Mouse (Mus musculus) right cerebral cortex, postnatal 4 days (tissue): ENCODE data around the gene Gm10198.

Experiments
- DNase-seq: peaks from one replicate; pipeline ENCODE4 v3.0.0-alpha.2; 2022

Gm10198 gene

DNA sequence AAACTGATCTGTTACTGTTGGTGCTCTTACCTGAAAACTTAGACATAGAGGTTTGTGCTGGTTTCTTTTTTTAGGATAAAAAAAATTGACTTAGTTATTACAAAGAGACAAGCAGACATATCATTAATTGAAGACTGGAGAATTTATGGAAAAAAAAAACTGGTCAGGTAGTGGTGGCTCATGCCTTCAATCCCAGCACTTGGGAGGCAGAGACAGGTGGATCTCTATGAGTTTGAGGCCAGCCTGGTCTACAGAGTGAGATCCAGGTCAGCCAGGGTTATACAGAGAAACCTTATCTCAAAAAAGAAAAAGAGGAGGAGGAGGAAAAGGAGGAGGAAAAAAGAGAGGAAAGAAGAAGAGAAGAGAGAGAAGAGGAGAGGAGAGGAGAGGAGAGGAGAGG is at the start of gene Gm10198:
Gene Gm10198, plus strand, starts transcription at position 301 of the 400 bp plus-strand sequence.
- no peak for DNase-seq

DNA sequence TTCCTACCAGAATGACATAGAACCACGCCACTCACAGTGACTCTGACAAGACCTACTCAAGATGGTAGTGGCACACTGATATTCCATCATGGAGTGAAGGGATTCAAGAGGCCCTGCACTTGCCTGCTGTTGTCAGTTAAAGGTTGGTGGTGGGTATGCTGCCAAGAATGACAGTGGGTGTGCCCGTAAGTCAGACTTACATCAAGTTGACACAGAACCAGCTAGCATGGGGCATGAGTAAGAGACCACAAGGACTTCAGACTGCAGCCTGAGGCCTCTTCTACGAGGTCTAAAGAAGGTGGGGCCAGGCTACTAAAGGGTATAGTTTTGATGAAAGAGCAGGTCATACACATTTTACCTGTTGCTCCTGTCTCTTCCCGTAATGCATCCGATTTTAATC is 47.3 kb upstream of the Gm10198 start:
- no peak for DNase-seq

DNA sequence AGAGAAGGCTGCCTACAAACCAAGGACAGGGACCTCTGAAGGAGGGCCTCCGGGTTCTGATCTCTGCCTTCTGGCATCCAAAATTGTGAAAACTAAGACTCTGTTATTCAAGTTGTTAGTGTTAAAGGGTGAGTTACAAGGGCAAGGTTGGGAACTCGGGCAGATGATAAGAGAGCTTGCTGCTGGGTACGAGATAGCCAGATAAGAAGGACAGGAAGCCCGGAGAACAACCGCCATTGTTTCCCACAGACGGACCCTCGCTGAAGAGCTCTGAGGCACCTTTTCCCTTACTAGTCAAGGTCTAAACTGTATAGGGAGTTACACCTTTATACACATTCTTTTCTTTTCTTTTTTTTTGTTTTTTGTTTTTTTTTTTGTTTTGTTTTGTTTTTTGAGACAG is 39.8 kb upstream of the Gm10198 start:
- no peak for DNase-seq

DNA sequence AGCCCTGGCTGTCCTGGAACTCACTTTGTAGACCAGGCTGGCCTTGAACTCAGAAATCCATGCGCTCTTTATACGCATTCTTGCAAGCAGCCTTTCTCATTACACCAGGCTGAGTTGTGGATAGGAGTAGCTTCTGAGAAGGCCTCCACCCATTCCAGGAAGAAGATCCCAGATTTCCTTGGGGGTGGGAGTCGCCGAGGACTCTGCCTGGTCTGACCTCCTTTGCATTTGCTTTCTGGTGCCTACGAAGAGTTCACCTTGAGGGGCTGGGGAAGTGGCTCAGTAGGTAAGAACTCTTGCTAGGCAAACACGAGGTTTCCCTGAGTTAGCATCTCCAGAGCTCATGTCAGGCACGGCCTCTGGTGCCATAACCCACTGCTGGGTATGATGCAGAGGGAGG is 39.4 kb upstream of the Gm10198 start:
- no peak for DNase-seq

DNA sequence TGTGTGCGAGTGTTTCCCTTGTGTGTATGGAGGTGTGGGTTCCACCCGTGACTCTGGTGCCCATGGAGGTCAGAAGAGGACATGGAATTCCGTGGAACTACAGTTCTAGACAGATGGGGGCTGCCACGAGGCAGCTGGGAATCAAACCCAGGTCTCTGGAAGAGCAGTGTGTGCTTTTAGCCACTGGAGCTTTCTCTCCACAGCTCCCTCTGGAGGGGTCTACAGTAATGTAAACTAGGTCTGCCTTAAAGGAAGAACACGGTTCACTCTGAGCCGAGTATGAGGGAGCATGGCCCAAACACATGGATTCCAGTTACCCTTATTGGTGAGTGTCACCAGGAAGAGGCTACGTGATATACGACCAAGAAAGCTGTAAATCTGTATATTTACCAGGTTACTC is 38.6 kb upstream of the Gm10198 start:
- DNase-seq, result no peak

DNA sequence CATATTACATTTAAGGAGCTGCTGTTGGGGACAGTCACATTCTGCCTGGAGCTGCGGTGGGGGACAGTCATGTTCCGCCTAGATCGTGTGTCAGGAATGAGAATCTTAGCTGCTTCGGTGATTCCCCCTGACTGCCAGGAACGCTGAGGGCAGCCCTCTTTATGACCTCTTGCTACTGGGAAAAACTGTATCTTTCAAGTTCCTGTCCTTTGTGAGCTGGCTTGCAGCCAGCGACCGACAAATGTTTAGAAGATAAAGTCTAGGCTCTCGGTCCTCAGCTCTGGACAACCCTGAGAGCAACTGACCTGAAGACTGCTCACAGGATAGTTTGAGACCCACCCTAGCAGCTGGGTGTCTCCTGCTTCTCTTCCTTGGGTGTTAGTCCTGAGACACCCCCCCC is 37.3 kb upstream of the Gm10198 start:
- DNase-seq, result no peak

DNA sequence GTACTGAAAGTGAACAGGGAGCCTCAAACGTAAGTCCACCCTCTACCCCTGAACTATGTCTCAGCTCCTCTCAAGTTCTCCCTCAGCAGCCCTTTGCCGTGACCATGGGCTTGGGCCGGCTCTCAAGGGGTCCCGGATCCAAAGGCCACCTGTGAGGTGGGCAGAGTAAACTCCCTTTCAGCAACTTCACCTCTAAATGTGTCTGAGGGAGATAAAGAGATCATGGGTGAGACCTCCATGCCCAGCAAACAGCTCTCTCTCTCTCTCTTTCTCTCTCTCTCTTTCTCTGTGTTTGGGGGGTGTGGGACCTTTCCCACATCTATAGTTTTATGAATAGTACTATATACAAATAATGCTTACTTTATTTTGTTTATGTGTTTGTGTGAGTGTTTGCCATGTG is 36.2 kb upstream of the Gm10198 start:
- DNase-seq, result no peak

DNA sequence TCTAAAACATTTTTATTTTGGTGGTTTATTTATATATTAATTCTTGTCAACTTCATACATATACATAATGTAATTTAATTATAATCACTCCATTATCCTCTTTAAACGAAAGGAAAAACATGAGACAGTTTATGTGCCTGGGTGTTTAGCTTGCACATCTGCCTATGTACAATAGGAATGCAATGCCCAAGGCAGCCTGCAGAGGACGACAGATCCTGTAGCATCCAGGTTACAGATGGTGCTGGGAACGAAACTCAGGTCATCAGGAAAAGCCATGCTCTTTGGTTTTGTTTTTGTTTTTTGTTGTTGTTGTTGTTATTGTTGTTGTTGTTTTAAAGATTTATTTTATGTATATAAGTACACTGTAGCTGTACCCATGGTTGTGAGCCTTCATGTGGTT is 32.4 kb upstream of the Gm10198 start:
- DNase-seq, result no peak

DNA sequence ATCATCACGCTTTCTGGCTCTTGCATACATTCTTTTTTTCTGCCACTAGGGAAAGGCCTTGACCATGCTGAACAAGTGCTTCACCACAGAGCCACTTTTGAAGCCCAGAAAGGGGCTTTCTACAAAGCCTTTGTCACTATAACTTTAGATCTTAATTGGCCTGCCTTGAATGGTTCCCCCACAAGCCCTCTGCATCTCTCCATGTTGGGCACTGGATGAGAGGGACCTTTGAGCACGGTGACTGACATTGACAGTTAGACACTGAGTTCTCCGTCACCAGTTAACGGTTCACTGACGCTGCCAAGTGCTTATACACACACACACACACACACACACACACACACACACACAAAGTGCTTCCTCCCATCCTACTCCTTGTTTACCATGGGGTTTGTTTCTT is 30.0 kb upstream of the Gm10198 start:
- no peak for DNase-seq

DNA sequence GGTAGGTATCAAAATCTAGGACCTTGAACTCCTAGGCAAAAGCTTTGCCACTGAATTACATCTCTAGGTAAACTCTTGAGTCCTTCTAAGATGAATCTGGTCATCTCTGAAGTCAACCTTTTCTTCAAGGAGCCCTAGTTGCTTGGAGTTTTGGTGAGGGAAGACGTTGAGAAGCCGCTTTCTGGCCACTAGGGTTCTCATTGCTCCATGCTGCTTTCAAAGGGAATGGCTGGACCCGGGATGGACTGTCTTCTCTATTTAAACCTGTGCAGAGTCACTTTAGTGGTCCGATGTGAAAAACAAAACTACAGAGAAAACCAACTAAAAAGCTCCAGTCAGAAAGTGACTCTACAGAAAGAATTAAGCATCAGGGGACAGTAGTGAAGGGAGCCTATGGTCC is 18.4 kb upstream of the Gm10198 start:
- no peak for DNase-seq

DNA sequence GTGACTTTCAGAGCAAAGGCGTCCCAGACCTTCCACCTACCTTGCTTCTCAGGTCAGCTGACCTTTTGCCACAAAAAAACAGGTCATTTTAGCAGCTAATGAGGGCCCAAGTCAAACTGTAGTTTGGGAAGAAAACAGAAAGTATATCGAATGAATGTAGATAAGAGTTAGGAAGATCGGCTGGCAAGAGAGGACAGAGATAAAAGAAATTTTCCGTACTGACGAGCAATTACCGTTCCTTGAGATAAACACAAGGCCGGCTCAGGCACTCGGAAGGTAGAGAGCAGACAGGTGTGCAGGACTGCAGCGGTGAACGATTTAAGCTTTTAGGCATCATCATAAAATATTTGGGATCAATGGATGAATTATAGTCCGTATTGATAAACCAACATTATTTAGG is 15.4 kb upstream of the Gm10198 start:
- DNase-seq, result no peak

DNA sequence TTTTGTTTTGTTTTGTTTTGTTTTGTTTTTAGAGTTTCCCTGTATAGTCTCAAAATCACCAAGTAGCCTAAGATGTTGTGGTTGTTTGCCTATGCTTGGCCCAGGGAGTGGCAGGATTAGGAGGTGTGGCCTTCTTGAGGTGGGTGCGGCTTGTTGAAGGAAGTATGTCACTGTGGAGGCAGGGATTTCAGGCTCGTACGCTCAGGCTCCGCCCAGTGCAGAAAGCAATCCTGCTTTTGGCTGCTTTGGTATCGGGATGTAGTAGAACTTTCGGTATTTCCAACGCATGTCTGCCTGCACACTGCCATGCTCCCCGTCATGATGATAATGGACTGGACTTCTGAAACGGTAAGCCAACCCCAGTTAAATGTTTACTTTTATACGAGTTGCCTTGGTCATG is 12.5 kb upstream of the Gm10198 start:
- no peak for DNase-seq

DNA sequence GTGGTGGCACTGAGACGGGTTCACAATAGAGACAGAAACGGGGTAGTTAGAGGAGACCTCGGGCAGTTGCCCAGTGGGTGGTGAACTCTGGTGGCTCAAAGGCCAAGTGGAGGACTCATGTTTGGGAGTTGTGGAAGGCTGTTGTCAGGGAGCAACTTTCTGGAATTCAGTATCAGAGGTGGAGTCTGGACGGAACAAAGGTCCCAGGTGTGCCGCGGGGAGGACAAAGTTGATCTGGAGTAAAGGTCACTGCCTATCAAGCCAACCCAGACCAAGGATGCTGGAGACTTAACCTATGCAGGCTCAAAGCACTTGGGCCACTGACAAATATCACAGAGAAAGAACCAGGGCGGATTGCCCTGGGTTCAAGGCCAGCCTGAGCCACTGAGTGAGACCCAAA is 5.5 kb downstream of the Gm10198 start:
- no peak for DNase-seq

DNA sequence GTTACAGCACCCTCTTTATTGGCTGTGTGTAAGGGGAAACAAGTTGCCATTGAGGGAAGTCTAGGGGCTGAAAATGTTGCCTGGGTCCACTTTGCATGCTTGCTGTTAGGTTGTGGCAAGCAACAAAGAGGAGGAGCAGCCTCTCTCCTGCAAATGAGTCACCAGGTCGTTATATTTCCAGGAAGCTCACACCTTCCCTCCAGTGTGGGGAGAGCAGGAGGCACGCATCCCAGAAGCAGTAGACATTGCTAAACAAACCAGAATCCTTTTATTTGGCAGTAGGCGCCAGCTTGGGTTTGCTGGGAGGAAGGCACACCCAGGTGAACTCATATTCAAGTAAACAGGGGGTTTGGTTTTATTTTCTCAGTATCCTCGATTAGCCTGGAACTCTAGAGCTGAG is 8.8 kb downstream of the Gm10198 start:
- no peak for DNase-seq

DNA sequence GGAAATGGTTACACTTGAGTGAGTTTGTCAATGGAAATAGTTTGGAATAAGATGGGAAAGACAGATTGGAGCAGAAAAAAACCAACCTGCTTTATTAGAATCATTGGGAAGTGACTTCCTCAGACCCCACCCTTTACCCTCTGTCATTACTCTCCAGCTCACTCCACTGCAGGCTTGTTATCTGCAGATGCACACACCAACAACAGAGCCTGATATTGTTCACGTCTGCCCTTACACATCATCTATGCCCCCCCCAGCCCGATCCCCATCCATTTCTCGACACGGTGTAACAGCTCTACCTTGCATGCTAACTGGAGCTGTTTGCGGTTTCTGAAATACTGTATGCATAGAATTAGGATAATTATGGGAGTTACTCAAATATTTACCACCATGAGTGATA is 12.2 kb downstream of the Gm10198 start:
- no peak for DNase-seq

DNA sequence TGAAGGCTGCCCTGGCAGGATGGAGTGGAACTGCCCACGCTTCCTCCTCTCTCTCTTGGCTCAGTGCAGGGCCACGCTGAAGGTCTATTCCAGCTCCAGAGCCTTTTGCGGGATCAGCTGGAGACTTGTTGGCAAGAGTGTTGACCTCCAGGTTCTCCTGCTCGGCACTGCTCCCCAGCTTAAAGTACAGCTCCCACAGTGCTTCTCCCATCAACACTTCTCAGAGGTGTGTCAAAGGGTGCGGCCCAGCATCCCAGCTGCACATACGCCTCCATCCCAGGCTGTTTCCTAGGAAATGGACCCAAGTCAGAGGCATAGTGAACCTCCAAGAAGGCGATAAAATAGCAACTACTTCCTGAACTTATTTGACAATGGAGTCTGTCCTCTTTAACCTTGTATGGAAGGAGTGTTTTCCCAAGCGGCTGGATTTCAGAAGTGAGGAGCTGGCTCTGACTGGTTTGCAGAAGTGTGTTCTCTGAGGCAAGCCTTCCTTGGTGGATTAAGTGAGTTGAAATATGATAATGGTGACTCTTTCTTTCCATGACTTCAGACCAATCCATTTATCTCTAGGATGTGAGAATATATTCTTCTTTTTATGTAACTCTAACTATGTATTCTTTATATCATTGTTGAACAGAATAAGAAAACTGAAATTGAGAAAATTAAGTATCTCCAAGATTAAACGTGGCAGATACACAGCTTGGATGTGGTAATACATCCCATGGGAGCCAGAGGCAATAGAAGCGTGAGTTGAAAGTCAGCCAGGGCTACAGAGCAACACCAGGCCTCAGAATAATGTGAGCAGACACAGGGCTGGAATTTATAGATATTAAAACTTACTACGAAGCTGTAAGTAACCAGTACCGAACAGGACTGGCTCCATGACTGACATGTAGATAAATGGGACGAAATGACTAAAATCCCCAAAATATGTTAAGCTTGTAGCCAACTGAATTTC is 23.9 kb downstream of the Gm10198 start:
- DNase-seq, result no peak

DNA sequence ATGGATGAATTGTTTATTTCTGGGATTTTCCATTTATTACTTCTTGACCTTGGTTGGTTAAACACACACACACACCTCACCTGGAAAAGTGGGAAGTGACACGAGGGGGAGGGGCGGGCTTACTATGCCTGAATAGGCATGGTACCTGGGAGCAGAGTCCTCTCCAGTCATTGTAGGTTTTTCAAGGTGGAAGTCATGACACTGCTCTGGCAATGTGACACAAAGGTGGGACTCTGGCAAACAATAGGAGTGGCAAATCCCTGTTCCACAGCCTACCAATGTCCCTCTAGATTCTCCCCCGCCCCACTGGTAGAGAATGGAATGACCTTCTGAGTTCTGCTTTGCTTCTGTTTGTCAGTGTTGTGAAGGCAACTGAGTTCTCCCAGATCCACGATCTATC is 27.8 kb downstream of the Gm10198 start:
- DNase-seq, result no peak

DNA sequence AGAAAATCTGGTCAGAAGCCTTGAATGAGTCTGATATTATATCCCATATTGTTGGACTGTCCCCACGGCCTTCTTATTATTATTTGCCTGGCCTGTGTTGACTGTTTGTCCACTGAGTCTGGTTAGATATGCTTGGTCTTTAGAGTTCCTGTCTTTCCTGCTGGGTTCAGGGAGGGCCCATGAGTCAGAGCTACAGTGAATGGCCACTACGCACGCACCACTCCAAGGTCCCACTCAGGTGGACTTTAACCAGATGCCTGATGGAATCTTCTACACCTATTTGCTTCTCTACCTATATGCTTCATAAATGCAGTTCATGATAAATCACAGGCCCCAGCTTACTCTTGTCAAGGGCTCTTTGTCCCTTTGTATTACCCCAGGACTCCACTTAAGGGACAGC is 29.8 kb downstream of the Gm10198 start:
- DNase-seq, result no peak

DNA sequence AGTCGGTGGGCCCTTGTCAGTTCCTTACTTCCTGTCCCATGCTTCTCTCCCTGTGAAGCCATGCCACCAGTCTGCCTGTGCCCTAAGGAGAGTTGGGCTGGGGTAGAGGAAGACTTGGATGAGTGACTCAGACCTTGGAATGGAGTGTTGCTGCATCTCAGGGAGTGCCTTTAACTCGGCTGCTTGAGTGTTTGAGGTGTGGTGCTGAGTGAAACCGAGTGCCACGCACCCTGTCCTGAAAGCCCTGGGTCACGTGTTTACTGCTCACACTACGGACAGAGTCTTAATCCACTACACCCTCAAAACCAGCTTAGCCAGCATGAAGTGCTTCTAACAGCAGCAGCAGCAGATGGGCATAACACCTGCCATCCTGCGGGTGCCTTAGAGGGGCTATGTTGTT is 30.5 kb downstream of the Gm10198 start:
- no peak for DNase-seq

DNA sequence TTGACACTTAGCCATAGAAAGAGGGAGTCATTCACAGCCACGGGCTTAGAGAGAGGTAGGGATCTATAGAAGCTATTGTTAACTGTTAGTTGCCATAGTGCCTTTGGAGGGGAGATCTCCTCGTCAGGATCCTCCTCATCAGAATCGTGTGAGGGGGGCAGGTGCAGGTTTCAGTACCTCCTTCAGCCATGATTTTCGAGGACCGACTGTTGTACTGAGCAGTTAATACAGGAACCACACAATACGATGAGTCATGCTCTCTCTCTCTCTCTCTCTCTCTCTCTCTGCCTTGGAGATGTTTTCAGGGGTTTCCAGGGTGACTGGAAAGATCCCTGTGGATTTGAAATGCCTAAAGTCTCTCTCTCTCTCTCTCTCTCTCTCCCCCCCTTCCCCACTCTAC is 31.5 kb downstream of the Gm10198 start:
- DNase-seq, result no peak

DNA sequence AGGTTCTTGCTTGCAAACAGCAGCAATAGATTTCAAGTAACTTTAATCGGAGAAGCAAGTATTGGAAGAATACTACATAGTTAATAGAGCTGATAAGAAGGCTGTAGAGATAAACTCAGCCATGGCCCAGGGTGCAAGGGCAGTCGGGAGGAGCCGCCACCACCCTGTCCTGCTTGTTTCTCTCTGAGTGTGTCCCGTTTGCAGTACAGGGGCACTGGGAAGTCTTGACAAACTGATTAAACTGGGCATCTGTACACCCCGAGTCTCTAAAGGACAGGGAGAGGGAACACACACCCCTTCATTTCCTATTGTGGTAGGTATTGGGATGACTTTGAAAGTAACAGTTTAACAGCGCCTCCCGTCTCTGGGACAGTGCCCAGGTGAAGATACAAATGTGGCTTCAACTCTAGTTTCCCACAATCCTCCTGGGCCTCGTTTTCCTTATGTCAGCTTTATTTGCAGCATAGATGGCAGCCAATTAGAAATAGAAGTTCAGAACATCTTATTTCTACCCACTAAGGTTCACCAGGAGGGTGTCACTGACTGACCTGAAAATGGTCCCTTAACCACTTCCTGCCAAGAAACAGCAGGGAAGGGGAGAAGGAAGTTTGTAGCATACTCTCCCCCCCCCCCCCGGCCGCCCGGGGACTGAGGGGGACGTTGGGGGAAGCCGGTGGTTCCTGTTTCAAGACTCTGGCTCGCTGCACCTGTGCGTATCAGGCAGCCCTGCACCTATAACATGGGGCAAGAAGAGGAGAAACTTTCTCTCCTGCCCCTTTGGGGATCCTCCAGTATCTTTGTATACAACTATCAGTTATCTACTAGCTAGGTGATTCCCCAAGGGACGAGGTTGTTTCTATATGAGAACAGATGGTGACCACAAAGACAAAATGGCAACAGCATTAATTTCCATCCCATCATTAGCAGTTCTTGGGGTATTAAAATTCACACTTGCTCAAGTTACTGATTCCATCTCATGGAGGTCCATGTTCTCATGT is 41.9 kb downstream of the Gm10198 start:
- no peak for DNase-seq

DNA sequence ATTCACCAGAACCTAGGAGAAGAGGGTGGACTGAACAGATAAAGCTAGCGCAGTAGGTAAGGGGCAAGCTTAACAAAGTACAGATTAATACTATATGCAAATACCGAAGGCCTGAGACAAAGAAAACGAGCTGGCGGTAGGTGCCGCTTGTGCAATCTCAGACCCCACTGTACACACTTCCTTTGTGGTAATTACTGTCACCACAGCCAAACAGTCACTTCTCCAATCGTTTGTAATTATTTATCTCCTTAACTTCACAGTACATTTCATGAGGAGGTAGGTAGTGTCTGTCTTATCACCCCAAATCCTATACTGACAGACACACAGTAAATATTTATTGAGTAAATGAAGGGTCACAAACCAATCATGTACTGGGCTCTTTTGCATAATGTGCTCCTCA is 47.7 kb downstream of the Gm10198 start:
- DNase-seq, result no peak
